Mouse (Mus musculus) lung, adult 2 months (tissue): ENCODE measurements around the gene Rab19.
"Not testable (repeated sequence)": the region's sequence is repeated elsewhere in the genome, so short reads cannot be mapped to it uniquely, and the experiment has no call there.

ENCODE experiments used
- CTCF ChIP-seq: fragments of 200-500 bp; IDR thresholded peaks from 2 replicates; pipeline ENCODE4 v1.5.1; 2011; ENCODE audit warnings: mild to moderate bottlenecking, low read length, control low read depth; ENCODE audit not compliant: insufficient read depth
- POLR2A ChIP-seq: fragments of 200-500 bp; IDR thresholded peaks from 2 replicates; pipeline ENCODE4 v1.6.1; 2011; ENCODE audit warnings: low read depth, mild to moderate bottlenecking, control low read depth, low read length, borderline replicate concordance; ENCODE audit errors: extremely low read depth

DNA sequence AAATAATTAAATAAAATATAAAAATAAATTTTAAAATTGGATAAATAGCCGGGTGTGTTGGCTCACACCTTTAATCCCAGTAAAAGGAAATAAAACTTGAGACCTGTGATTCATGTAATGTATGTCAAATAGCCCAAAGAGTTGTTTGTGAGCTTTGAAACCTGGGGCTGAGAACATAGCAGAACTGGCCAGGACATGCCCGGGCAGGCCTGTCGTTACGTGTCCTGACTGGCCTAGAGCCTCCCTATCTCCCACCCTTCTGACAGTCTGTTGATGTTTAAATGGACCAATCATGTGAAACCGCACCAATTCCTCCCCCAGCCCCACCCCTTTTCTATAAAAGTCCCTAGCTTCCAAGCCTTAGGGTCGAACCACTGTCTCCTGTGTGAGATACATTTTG is 56.5 kb downstream of the Rab19 start:
- not testable (repeated sequence) for TF ChIP-seq CTCF, POLR2A
